Mouse (Mus musculus) E14TG2a.4 (cell line): Measurements from ENCODE around the gene AI413582.

ENCODE experiments used
- CTCF ChIP-seq: conservative IDR thresholded peaks from 2 replicates; pipeline ENCODE4 v1.5.1; 2014; ENCODE audit warnings: low read length
- NANOG ChIP-seq: IDR thresholded peaks from 2 replicates; pipeline ENCODE4 v1.6.1; 2014; ENCODE audit warnings: borderline replicate concordance, low read length, mixed read lengths
- POU5F1 ChIP-seq: IDR thresholded peaks from 2 replicates; pipeline ENCODE4 v1.6.1; 2014; ENCODE audit warnings: low read length, borderline replicate concordance

DNA sequence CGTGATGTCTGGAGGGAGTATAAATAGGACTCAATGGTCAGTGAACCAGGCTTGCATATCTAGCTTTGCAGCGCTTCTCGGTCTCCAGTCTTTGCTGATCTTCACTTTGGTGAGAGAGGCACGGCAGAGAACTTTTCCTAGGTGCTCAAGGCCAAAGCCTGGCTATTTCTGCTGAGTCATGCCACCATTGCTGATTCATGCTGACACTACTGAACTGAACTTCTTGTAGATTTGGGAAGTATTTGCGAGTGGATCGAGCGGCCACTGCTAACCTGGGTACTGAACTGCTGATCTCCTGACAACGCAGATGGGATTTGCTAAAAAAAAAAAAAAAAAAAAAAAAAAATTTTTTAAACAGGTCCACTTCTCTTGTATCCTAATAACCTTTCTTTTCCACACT is 33.5 kb downstream of the AI413582 start:
- TF ChIP-seq CTCF: no peak
- TF ChIP-seq NANOG: no peak
- TF ChIP-seq POU5F1: no peak
